Mouse (Mus musculus): ENCODE data around the gene Skp1a.
"Not testable (repeated sequence)": the region's sequence is repeated elsewhere in the genome, so short reads cannot be mapped to it uniquely, and the experiment has no call there.

The Skp1a gene

DNA sequence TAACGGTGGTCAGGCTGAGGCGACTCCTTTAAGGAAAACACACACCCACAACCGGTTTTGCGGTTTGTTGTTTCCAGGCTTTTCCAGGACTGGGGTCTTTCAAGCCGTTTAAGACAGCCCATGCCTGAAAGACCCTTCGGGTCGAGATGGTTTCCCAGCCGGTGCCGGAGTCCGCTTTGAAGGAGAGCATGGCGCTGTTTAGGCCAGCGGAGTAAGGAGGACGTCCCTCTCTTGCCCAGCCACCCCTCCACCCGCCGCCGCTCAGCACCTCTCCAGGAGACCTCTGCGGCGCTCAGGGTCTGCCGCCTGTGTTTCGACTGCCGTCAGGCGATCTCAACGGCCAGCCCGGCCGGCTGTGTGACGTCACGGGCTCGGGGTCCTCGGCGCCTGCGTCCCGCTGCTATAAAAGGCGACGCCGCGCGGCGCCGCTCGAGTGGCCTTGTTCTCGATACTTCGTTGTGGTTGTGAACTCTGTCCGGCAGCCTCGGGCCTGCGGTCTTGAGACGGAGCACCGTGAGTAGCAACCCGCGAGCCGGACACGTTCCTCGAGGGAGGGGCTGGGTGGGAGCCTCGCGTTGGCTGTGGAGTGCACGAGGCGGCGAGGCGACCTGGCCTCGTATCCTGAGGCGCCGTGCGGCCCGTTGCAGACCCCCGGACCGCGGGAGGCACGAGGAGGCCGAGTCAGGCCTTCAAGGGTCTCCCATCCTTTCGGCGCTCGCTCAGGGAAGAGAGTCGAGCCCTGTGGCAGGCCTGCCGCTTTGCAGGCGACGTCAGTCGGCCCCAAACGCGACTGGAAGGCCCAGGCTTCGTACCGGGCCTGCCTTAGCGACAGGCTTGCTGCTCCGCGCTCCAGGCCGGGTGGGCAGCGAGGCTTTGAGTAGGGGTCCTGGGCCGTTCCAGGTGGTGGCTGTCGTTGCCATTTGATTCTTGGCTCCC is at the start of gene Skp1a:
TSS of gene Skp1a (plus strand) at position 390 of the 936 bp plus-strand sequence.
- peak; percentile 97 for DNase-seq

DNA sequence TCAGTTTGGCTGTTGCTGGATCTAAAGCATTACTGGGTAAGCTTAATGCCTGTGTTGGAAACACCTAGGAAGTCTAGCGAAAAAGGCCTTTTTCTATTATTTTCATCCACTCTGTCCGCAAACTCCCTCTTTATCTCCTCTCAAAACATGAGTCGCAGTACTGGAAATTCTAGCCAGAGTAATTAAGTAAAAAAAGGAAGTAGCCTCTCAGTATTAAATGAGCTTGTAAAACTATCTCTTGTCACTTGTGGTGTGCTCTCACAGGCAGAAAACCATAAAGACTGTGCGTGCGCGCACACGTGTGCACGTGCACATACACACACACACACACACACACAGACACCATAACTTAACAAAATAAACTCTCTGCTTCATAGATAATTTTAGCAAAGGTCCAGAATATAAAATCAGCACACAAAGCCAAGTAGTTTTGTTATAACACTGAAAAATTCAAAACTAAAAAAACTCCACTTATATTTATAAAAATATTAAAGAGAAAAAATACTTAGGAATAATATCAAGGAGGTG is 35.2 kb upstream of the Skp1a start:
- not testable (repeated sequence) for DNase-seq

- DNase-seq: no peak
Observed at GRCm38 (mm10) chr11:52213887-52214286, 17.9 kb upstream of the Skp1a start, which contains the start of gene Olfr1371. TSS of gene Olfr1371 (minus strand) at chr11:52213987.

GRCm38 (mm10) chr11:52220282-52220681 is 11.5 kb upstream of the Skp1a start:
- peak; percentile 94 for DNase-seq

DNA sequence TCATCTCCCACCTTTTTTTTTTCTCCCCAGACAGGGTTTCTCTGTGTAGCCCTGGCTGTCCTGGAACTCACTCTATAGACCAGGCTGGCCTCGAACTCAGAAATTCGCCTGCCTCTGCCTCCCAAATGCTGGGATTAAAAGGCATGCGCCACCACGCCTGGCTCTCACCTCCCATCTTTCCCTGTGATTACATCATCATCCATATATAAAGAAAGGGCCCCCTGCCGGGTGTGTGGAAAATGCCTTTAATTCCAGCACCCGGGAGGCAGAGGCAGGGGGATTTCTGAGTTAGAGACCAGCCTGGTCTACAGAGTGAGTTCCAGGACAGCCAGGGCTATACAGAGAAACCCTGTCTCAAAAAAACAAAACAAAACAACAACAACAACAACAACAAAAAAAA is 9.9 kb upstream of the Skp1a start:
- DNase-seq: not testable (repeated sequence)

- DNase-seq: peak; percentile 63
Observed at GRCm38 (mm10) chr11:52222891-52223290, 8.9 kb upstream of the Skp1a start.

- peak; percentile 60 for DNase-seq
Observed at GRCm38 (mm10) chr11:52223968-52224682, 7.7 kb upstream of the Skp1a start.

DNA sequence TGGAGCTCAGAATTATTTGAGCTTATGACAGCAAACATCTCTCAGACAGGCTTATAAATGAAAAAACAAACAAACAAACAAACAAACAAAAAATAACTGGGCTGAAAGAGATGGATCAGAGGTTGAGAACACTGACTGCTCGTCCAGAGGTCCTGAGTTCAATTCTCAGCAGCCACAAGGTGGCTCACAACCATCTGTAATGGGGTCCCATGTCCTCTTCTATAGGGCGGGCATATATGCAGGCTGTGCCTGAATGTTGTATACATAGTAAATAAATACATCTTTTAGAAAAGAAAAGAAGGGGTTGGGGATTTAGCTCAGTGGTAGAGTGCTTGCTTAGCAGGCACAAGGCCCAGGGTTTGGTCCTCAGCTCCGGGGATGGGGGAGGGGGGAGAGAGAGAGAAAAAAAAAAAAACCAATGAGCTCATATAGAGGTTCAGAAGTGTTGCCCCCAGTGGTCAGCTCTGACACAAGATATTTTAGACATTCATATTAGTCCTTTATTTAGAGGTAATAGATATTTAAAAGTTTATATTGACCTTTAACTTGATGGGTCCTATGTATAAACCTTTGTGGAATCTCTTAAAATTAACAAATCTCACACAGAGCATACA is 5.7 kb upstream of the Skp1a start:
- DNase-seq: peak; percentile 35

DNA sequence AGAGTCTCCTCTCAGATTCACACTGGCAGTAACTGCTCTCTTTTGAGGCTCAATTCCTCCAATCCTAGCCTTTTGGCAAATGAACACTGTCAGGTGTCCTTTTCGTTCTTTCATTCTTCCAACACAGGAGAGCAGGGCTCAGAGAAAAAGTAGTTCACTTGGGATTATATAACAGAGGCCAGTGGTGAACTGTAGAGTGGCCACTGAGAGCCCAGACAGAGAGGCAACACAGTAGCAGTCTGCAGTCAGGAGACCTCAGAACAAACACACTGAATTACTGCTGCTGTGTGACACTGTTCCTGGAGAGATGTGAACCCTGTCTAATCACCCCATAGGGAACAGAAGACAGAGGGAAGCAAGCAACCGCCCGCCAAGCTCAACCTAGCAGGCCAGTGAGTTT is 4.7 kb upstream of the Skp1a start:
- no peak for DNase-seq

- no peak for DNase-seq
Observed at GRCm38 (mm10) chr11:52227466-52228226, 4.1 kb upstream of the Skp1a start.

DNA sequence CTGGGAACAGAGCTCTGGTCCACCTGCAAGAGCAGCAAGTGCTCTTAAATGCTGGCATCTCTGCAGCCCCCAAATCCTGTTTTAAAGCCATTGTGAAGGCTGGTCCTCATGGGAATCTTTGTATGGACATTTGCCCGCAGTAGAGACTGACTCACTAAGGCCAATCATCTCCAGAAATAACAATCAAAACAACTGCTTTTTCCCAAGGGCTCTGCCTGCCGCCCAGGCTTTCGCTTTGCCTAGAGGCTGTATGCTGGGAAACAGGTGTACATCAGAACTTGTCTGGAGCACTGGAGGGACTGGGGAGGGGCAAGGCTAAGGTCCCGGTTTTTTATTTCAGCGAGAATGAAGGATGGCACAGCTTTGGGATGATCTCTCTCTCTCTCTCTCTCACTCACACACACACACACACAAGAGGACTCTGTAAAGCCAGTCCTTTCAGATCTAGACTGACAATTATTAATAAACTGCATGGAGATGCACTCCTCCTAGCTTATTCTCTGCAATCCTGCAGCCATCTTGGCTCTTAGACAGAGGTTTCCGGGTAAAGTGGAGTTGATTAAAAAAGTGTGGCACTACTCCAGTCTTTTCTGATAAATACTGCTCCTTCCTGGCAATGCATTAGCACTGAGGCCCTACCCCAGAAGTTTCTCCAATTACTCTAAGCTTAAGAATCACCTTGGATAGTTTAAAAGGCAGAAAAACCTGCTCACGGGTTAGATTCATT is 2.9 kb upstream of the Skp1a start:
- DNase-seq: no peak

GRCm38 (mm10) chr11:52230694-52231093 is 1.1 kb upstream of the Skp1a start:
- DNase-seq: no peak

DNA sequence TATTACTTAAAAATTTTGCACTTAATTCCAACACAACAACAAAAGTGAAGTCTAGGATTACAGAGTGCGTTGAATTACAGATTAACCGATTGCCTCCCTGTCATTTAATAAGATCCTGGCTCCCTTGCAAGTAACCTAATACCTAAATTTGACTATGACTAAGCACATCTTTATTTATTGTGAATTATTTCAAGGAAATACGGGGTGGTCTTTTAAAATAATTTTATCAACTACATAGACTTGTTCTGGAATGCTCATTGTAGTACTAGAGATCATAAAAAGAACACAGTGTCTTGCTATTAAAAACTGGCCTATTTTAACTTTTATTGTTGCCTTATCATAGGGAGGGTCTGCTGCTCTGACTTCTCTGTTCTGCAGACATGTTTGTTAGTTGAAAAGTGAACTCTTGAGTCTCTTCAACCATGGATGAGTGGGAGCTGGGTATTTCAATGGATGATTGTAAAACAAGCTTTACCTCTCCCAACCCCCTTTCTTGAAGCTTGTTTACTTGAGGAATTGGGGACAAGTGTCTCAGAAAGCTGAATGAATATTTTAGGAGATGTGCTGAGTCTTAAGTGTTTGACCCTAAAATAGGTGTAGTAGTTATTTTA is 1.4 kb downstream of the Skp1a start:
- no peak for DNase-seq

- no peak for DNase-seq
Observed at GRCm38 (mm10) chr11:52233906-52234305, 2.1 kb downstream of the Skp1a start.

DNA sequence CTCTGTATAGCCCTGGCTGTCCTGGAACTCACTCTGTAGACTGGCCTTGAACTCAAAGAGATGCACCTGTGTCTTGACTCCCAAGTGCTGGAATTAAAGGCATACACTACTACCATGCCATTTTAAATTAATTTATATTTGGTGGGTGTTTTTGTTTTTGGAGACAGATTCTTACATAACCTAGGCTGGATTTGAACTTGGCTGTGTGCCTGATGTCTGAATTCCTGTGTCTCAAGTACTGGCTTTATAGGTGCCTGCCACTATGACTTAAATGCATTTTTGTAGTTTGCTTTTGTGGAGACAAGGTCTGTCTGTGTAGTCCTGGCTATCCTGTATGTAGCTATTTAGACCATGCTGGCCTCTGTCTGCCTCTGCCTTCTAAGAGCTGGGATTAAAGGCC is 2.7 kb downstream of the Skp1a start:
- DNase-seq: no peak

- no peak for DNase-seq
Observed at GRCm38 (mm10) chr11:52240898-52241542, 9.2 kb downstream of the Skp1a start.

GRCm38 (mm10) chr11:52249452-52249851 is 17.7 kb downstream of the Skp1a start:
- DNase-seq: no peak

GRCm38 (mm10) chr11:52251770-52252169 is 20.0 kb downstream of the Skp1a start:
- DNase-seq: peak; percentile 38

GRCm38 (mm10) chr11:52252692-52253091 is 20.9 kb downstream of the Skp1a start:
- peak; percentile 37 for DNase-seq

- peak; percentile 58 for DNase-seq
Observed at GRCm38 (mm10) chr11:52253674-52254375, 22.0 kb downstream of the Skp1a start.
